Mouse (Mus musculus) neural tube, embryonic 10.5 days (tissue): ENCODE measurements around the gene Ppbp.
"Not testable (repeated sequence)": the region's sequence is repeated elsewhere in the genome, so short reads cannot be mapped to it uniquely, and the experiment has no call there.

Source experiments
- DNase-seq: peaks from one replicate; pipeline ENCODE4 v3.0.0-alpha.2; 2017; ENCODE audit warnings: low spot score; ENCODE audit errors: extremely low spot score

Ppbp gene

GRCm38 (mm10) chr5:90785659-90786588, 17.6 kb downstream of the Ppbp start, which contains the start of gene Cxcl3:
Gene Cxcl3 (plus strand): TSS chr5:90786103.
- DNase-seq: peak; percentile 49

GRCm38 (mm10) chr5:90788114-90788513, 19.8 kb downstream of the Ppbp start:
- DNase-seq: no peak

DNA sequence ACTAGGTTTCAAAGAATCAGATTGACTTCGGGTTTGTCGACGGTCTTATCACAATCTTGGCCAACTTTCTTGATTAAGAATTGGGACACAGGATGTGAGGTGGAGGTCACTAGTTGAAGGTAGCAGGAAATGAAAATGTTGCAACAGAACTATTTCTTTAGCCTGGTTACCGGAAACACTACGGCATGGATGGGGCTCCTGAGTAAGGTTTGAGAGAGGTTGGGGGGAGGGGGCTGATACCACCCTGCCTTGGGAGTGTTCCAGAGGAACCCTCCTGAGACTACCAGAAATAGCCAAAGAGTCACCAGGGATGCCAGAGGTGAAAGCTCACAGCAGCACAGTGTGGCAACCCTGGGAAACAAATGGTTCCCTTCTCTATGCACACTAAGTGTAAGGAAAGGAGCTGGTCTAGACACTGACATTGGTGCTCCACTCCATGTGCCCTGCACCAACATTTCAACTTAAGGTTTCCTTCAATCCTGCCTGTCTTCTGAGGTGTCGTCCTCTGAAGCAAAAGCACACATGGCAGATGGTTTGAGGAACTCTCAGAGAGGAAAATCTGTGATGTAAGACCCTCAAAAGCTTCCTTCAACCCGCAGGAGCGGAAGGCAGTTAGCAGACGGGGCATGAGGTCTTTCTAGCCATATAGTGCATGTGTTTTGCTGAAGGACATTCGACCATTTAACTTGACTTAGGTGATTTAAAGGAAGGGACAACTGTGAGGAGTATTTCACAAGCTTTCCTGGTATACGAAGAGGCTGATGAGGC, 21.2 kb downstream of the Ppbp start:
- DNase-seq: peak; percentile 15

GRCm38 (mm10) chr5:90790074-90790502, 21.8 kb downstream of the Ppbp start:
- DNase-seq: peak; percentile 32

GRCm38 (mm10) chr5:90794195-90794625, 25.9 kb downstream of the Ppbp start, which contains the start of gene Cxcl15:
Gene Cxcl15 (plus strand): TSS chr5:90794534.
- no peak for DNase-seq

- DNase-seq: not testable (repeated sequence)
Measured at GRCm38 (mm10) chr5:90795392-90795791, 27.1 kb downstream of the Ppbp start.

DNA sequence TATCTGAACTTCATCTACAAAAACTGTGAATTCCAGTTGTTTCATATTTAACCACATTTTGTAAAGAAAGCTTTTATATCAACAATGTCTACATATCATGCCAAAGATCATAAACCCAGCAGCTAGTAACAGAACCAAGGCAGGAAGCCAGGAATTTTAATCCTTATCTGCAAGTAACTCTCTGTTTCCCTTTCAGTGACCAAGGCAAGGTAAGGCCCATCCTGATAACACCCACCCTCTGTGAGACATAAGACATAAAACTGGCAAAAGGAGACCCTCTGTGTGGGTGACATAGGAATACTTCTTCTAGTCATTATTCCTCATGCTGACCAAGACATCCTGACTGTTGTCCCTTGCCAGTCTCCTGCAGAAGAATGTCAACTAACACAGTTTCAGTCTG, 36.3 kb downstream of the Ppbp start:
- DNase-seq: no peak

DNA sequence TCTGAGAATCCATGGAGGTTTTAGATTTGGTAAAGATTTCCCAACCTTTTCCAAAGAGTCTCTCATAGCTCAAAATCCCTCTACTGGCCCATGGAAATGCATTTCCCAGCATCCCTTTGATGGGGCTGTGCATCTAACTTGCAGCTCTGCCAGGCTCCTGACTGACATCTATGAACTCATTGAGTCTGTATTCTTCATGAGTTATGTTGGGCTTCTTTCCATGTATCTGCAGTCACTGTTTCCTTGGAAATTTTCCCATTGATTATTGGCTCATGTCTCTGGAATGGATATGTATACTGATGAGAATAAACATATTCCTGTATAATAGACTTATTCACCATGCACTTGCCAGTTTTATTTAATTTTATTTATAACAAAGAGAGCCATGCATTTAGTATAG, 37.7 kb downstream of the Ppbp start:
- DNase-seq: no peak

- DNase-seq: no peak
Measured at GRCm38 (mm10) chr5:90807176-90807950, 39.0 kb downstream of the Ppbp start.
